Mouse (Mus musculus): Measurements from ENCODE around the gene Slc15a5. TPM values are rescaled to one million over a fixed set of nuclear protein-coding genes. Genes with fewer than 3 reads are reported as not detected.
"Not testable (repeated sequence)": the region's sequence is repeated elsewhere in the genome, so short reads cannot be mapped to it uniquely, and the experiment has no call there.

The Slc15a5 gene
- polyA plus RNA-seq, 1 experiment from 2014 or later: not detected

GRCm38 (mm10) chr6:138099646-138100045, 19.9 kb upstream of the Slc15a5 start:
- Histone ChIP-seq H3K27me3 (ENCODE audit: control insufficient read depth, insufficient read depth, low read length) (no peaks in the 10 kb centered on the region), H3K9ac (ENCODE audit: low read length) (no peak overlapping the region), H3K27ac (replicated peaks) (no peak overlapping the region), H3K9me3 (ENCODE audit: control insufficient read depth, low read length) (no peaks in the 10 kb centered on the region), H3K36me3 (ENCODE audit: control insufficient read depth, insufficient read depth, low read length) (no peaks in the 10 kb centered on the region), H3K4me2 (replicated peaks; ENCODE audit: low read depth) (no peak overlapping the region), H3K4me3 (ENCODE audit: low read depth, low read length) (no peak overlapping the region), H3K4me1 (replicated peaks; ENCODE audit: control insufficient read depth, insufficient read depth) (no peaks in the 10 kb centered on the region)
- no peak for ATAC-seq (ENCODE audit: low FRiP score, low TSS enrichment)
- WGBS: 74% methylated on average over 3 of the region's 3 CpGs
- DNase-seq (ENCODE audit: low spot score): no peak
- TF ChIP-seq CTCF (IDR thresholded peaks at IDR 0.05; ENCODE audit: low read depth): no peak
- TF ChIP-seq EP300 (optimal IDR thresholded peaks at IDR 0.05): no peak

- no peak for DNase-seq (ENCODE audit: low spot score)
- H3K9ac ChIP-seq (ENCODE audit: low read length): no peak overlapping the region
- no peak overlapping the region for H3K4me3 ChIP-seq (ENCODE audit: low read depth, low read length)
- no peak for ATAC-seq (ENCODE audit: low FRiP score, low TSS enrichment)
- H3K4me1 ChIP-seq (replicated peaks; ENCODE audit: control insufficient read depth, insufficient read depth): no peaks in the 10 kb centered on the region
- H3K36me3 ChIP-seq (ENCODE audit: control insufficient read depth, insufficient read depth, low read length): no peaks in the 10 kb centered on the region
- no peaks in the 10 kb centered on the region for H3K27me3 ChIP-seq (ENCODE audit: control insufficient read depth, insufficient read depth, low read length)
- no peak for TF ChIP-seq EP300 (optimal IDR thresholded peaks at IDR 0.05)
- TF ChIP-seq CTCF (IDR thresholded peaks at IDR 0.05; ENCODE audit: low read depth): no peak
- 81% methylated on average over 3 of the region's 3 CpGs for WGBS
- H3K4me2 ChIP-seq (replicated peaks; ENCODE audit: low read depth): no peak overlapping the region
- H3K9me3 ChIP-seq (ENCODE audit: control insufficient read depth, low read length): no peaks in the 10 kb centered on the region
- no peak overlapping the region for H3K27ac ChIP-seq (replicated peaks)
These were observed 15.3 kb upstream of the Slc15a5 start for GRCm38 (mm10) chr6:138095060-138095459.

GRCm38 (mm10) chr6:138092432-138092831, 12.7 kb upstream of the Slc15a5 start:
- Histone ChIP-seq H3K9ac (ENCODE audit: low read length) (no peak overlapping the region), H3K9me3 (ENCODE audit: control insufficient read depth, low read length) (no peaks in the 10 kb centered on the region), H3K27ac (replicated peaks) (no peak overlapping the region), H3K4me3 (ENCODE audit: low read depth, low read length) (no peak overlapping the region), H3K36me3 (ENCODE audit: control insufficient read depth, insufficient read depth, low read length) (no peaks in the 10 kb centered on the region), H3K4me2 (replicated peaks; ENCODE audit: low read depth) (no peak overlapping the region), H3K27me3 (ENCODE audit: control insufficient read depth, insufficient read depth, low read length) (no peaks in the 10 kb centered on the region), H3K4me1 (replicated peaks; ENCODE audit: control insufficient read depth, insufficient read depth) (no peaks in the 10 kb centered on the region)
- DNase-seq (ENCODE audit: low spot score): no peak
- TF ChIP-seq CTCF (IDR thresholded peaks at IDR 0.05; ENCODE audit: low read depth): no peak
- no peak for TF ChIP-seq EP300 (optimal IDR thresholded peaks at IDR 0.05)
- 74% methylated on average over 7 of the region's 7 CpGs for WGBS
- ATAC-seq (ENCODE audit: low FRiP score, low TSS enrichment): no peak

GRCm38 (mm10) chr6:138089084-138089483, 9.4 kb upstream of the Slc15a5 start:
- no peak overlapping the region for H3K27ac ChIP-seq (replicated peaks)
- no peaks in the 10 kb centered on the region for H3K36me3 ChIP-seq (ENCODE audit: control insufficient read depth, insufficient read depth, low read length)
- H3K4me2 ChIP-seq (replicated peaks; ENCODE audit: low read depth): 0 out of 2 replicates have a peak overlapping the region, but pooled peaks have one; percentile 5
- no peaks in the 10 kb centered on the region for H3K9me3 ChIP-seq (ENCODE audit: control insufficient read depth, low read length)
- DNase-seq (ENCODE audit: low spot score): no peak
- TF ChIP-seq EP300 (optimal IDR thresholded peaks at IDR 0.05): no peak
- no peak for TF ChIP-seq CTCF (IDR thresholded peaks at IDR 0.05; ENCODE audit: low read depth)
- 42% methylated on average over 8 of the region's 8 CpGs for WGBS
- H3K4me1 ChIP-seq (replicated peaks; ENCODE audit: control insufficient read depth, insufficient read depth): no peaks in the 10 kb centered on the region
- no peak for ATAC-seq (ENCODE audit: low FRiP score, low TSS enrichment)
- no peak overlapping the region; the same call in 1 of the 2 replicates for H3K4me3 ChIP-seq (ENCODE audit: low read depth, low read length)
- no peak overlapping the region for H3K9ac ChIP-seq (ENCODE audit: low read length)
- no peaks in the 10 kb centered on the region for H3K27me3 ChIP-seq (ENCODE audit: control insufficient read depth, insufficient read depth, low read length)

GRCm38 (mm10) chr6:138086421-138086820, 6.7 kb upstream of the Slc15a5 start:
- H3K4me3 ChIP-seq (ENCODE audit: low read depth, low read length); H3K9ac ChIP-seq (ENCODE audit: low read length); H3K36me3 ChIP-seq (ENCODE audit: control insufficient read depth, insufficient read depth, low read length); H3K9me3 ChIP-seq (ENCODE audit: control insufficient read depth, low read length); H3K27me3 ChIP-seq (ENCODE audit: control insufficient read depth, insufficient read depth, low read length); H3K27ac ChIP-seq (replicated peaks); DNase-seq (ENCODE audit: low spot score); H3K4me1 ChIP-seq (replicated peaks; ENCODE audit: control insufficient read depth, insufficient read depth); ATAC-seq (ENCODE audit: low FRiP score, low TSS enrichment); H3K4me2 ChIP-seq (replicated peaks; ENCODE audit: low read depth): not testable (repeated sequence)

- Histone ChIP-seq H3K36me3 (ENCODE audit: control insufficient read depth, insufficient read depth, low read length) (no peaks in the 10 kb centered on the region), H3K9ac (ENCODE audit: low read length) (no peak overlapping the region), H3K9me3 (ENCODE audit: control insufficient read depth, low read length) (no peaks in the 10 kb centered on the region), H3K27ac (replicated peaks) (no peak overlapping the region), H3K4me1 (replicated peaks; ENCODE audit: control insufficient read depth, insufficient read depth) (no peaks in the 10 kb centered on the region), H3K4me2 (replicated peaks; ENCODE audit: low read depth) (no peak overlapping the region), H3K27me3 (ENCODE audit: control insufficient read depth, insufficient read depth, low read length) (no peaks in the 10 kb centered on the region), H3K4me3 (ENCODE audit: low read depth, low read length) (no peak overlapping the region)
- ATAC-seq (ENCODE audit: low FRiP score, low TSS enrichment) (no peak), DNase-seq (ENCODE audit: low spot score) (no peak)
- no peak for TF ChIP-seq EP300 (optimal IDR thresholded peaks at IDR 0.05)
- TF ChIP-seq CTCF (IDR thresholded peaks at IDR 0.05; ENCODE audit: low read depth): no peak
- 85% methylated on average over 6 of the region's 6 CpGs for WGBS
These were observed 1.2 kb upstream of the Slc15a5 start for GRCm38 (mm10) chr6:138080778-138081549.

All from stomach, postnatal 0 days (tissue).